Mouse (Mus musculus) spleen, postnatal 4 days (tissue): Measurements from ENCODE around the gene Desi2.
A peak's percentile ranks its signal among the peaks of the same experiment; 100 is the strongest.
"Not testable (repeated sequence)": the region's sequence is repeated elsewhere in the genome, so short reads cannot be mapped to it uniquely, and the experiment has no call there.

ENCODE experiments used
- DNase-seq, 2 experiments: peaks; one replicate each; pipeline ENCODE4 v3.0.0; 2022; ENCODE audit warnings: low spot score in 2 of 2

Gene Desi2

DNA sequence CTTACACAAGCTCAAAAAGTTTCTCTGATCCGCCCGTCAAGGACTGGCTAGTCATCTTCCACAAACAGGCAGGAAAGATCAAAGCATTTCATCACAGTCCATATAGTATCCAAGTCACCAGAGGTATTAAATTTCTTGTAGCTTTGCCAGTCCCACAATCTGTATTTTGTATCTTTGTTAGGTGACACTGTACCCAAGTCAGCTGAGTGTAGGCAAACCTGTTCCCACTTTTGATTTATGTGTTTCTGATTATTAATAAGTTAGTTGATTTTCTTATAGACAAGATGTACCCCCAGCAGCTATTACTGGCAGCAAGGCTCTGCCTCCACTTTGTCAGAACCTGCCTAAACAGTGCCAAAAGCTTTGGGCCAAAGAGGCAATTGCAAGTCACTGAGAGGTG is 71.6 kb downstream of the Desi2 start:
- no peak for DNase-seq

DNA sequence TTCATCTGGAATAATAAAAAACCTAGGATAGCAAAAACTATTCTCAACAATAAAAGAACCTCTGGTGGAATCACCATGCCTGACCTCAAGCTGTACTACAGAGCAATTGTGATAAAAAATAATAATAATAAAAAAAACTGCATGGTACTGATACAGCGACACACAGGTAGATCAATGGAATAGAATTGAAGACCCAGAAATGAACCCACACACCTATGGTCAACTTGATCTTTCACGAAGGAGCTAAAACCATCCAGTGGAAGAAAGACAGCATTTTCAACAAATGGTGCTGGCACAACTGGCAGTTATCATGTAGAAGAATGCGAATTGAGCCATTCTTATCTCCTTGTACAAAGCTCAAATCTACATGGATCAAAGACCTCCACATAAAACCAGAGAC is 78.2 kb downstream of the Desi2 start:
- DNase-seq: not testable (repeated sequence)

DNA sequence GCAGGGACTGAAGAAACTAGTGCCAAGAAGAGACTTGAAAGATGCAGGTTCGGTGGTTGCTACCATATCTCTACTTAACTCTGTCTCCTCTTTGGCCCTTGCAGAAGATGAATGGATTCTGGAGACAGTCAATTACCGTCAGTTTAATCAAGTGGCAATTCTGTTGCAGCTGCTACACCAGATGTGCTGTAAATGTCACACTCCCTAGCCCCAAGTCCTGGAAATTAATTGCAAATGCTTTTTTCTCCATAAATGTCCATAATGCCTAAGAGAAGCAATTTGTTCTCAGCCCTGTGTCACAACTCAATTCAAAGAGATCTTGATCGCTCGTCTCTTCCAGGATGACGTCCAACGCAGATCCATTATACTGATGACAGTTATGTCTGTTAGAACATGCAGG is 83.4 kb downstream of the Desi2 start:
- DNase-seq: no peak

DNA sequence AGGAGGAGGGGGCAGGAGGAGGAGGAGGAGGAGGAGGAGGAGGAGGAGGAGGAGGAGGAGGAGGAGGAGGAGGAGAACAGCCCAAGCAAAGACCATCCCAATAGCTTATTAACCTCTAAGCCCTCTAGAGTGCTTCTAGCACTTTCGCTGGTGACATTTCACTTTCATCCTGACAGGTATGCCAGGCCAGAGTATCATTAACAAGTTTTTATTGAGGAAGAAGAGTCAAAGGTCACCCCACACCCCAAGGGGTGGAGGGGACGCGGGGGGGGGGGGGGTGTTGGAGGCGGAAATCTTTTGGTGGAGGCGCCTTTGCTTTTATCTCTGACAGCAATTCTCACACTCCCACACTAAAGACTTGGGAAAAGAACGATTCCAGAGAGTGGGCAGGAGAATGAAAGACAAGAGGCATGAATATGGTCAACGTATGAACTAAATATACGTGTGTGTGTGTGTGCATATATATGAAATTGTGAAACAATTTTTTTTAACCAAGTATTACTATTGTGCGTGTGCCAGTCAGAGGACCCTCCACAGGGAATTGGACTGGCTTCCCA is 88.0 kb downstream of the Desi2 start:
- no peak for DNase-seq

DNA sequence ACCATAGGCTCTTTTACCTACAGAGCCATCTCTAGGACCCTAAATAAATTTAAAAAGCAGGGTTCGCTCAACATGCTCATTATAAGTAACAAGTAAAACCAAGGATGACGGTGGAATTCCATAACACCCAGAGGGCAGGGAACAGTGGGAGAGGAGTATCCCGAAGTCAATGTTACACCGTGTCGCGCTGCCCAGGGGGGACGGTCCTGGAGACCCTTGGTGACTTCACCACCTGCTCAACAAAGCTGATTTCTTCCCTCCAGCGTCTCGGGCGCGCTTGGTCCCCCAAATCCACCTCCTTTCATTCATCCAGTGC is 88.5 kb downstream of the Desi2 start:
- DNase-seq: no peak

DNA sequence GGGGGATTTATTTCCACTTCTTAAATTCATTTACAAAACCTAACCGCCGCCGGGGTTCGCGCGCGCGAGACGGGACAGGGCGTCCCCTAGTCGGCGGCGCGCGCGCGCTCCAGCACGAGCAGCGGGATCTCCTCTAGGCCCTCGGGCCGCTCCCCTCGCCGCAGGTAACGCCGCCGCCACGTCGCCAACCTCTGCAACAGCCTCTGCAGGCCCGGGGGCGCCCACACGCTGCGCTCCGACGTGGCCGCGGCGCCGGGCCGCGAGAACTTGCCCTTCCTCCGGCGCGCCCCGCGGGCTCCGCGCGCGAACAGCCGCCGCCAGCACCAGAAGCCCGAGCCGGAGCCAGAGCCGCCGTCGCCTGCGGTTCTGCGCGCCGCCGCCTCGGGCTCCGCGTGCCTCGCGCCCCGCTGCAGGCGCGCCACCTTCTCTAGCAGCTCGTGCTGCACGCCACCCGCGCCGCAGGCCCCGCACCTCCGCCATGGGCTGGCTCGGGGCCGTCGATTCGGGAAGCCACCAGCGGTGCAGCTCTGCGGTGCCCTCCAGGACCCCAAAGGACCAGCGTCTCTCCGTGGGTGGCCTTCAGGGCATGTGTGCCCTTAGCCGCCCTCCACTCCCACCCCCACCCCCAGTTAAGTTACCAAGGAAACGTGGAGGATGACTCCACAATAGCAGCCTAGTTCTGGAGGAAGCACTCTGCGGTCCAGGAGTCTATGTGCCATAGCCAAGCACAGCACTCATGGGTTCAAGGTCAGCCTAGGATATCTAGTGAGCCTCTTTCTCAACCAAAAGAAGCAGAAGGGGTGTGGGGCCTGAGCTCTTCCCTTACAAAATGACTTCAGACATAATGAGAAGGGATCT is 89.1 kb downstream of the Desi2 start:
- peak; percentile 37 to 73 for DNase-seq

DNA sequence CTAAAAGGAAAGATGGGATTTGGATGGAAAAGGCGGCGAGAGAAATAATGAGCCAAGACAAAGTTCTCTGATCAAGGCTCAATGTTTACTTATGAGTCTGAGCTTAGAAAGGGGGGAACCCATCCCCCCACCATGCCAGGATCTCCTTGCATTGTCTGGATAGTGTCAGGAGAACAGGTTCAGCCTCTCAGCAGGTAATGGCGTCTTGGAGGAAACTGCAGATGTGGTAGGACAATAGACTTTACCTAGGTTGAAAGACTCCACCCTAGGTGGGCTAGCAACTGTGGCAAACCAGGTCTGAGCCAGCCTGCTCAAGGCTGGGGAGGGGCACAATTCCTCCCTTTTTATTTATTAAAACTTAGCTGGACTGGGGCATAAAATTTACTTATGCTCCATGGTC is 96.1 kb downstream of the Desi2 start:
- DNase-seq: not testable (repeated sequence)

DNA sequence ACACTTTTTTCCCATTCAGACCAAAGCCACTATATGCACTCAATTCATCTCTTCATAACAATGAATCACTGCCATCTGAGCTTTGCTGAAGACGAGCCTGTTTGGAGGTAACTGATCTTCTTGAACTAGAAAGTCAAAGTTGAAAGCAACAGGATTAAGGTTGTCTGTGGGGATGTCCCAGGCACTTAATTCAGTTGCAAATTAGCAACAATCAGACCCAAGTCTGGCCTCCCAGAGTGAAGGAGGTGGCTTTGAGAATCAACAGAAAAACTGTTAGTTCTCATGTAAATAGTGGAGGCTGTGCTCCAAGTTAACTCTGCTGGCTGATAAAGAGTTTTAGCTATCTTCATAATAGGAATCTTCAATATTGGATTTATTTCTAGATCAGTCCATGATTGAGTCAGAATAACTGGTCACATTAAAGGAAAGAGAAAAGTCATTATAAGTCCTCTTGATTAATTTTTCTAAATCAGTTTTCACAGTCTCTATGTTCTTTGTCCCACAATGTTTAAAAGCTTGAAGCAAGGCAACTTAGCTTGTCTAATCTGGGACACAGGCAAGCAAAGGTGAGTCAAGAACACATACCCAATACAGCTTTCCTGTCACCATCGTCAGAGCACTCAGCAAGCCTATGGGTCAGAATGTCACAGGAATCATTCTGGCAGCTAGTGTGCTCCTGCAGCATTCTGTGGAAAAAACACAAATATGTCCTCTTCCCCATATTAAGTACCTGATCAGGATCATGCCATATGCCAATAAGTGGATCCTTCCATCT is 96.9 kb downstream of the Desi2 start:
- DNase-seq: no peak

DNA sequence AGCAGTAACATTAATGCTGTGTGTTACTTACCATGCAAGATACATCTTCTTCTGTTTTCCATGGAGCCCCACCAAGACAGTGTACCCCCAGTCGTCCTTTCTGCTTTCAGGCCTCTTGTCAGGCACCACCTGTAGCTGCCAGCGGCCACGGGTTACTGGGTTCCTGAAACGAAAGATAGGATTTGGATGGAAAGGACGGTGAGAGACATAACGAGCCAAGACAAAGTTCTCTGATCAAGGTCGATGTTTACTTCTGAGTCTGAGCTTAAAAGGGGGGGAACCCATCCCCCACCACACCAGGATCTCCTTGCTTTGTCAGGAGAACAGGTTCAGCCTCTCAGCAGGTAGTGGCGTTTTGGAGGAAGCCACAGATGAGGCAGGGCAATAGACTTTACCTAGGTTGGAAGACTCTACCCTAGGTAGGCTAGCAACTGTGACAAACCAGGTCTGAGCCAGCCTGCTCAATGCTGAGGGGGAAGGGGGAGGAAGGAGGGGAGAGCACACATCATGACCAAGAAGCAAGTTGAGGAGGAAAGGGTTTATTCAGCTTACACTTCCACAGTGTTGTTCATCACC is 100.5 kb downstream of the Desi2 start:
- DNase-seq: no peak

DNA sequence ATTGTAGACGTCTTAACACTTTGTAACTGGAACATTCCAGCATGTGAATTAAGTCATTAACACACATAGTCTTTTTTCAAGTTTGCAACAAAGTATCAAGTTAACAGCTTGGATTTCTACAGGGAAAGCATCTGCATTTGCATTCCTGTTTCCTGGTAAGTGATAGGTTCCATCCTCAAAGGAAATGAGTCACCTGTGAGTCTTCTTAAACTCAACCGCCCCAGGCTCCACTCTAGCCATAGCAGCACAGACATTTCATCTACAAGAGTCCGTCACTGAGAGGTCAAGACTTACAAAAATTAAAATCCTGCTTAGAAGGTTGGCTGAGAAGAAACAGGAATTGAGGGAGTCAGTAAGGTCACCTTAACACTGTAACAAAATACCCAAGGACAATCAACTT is 104.5 kb downstream of the Desi2 start:
- DNase-seq: no peak

DNA sequence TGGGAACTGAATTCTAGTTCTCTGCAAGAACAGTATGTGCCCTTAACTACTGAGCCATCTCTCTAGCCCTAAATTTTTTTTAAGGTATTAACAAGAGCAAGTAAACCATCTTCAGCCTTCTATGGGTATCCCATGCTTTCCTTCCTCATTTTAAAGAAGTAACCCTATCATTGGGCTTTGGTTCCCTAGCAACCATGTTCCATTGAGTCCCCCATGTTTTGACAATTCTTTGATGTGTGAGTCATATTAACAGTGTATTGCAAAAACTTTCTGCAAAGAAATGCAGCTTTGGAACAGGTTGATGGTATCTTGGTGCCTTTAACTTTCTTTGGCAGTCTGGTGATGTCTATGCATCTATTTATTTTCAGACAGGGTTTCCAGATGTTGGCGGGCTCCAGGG is 106.8 kb downstream of the Desi2 start:
- no peak for DNase-seq

DNA sequence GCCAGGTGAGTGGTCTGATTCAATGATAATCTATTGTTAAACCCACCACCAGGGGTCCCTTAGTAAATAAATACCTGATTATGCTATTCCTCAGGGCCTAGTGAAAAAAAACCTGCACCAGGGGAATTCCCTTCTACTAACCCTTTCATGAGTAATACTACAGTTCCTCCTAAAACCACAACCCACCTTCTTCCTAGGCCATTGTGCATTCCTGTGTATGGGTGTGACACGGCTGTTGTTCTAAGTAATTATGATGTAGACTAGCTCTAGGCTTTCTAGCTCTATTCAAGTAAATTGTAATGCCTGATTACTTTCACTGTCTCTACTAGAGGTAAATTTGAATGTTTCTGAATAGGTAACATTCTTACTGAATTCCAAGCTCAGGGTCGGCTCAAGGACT is 114.0 kb downstream of the Desi2 start:
- not testable (repeated sequence) for DNase-seq

DNA sequence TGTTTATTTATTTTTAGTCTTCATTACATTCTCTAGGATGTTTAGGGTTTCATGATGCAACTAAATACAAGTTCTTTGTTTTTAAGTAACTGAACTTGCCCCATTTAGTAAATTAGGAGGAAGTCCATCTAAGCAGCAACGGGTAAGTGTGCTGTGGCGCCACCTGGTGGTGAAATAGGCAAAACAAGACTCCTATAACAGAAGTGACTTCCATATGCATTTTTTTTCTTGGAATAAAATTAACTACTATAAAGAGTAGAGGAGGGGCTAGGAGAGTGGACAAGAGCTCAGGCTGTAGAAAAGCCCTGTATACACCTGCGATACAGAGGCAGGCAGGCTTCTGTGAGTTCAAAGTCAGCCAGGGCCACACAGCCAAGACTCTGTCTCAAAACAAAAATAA is 116.2 kb downstream of the Desi2 start:
- DNase-seq: peak; percentile 68 to 90
